Mouse (Mus musculus) T-helper 1 cell (primary cell): ENCODE data around the gene Arfgap3.
"Not testable (repeated sequence)": the region's sequence is repeated elsewhere in the genome, so short reads cannot be mapped to it uniquely, and the experiment has no call there.

ENCODE experiments used
- in situ Hi-C: fragments of 300-600 bp; cut with MboI, MseI; formaldehyde crosslinking; loops from one replicate; pipeline ENCODE4 v1.15.1; 2025; ENCODE audit warnings: high pct_unique_total_duplicates

Arfgap3 gene

DNA sequence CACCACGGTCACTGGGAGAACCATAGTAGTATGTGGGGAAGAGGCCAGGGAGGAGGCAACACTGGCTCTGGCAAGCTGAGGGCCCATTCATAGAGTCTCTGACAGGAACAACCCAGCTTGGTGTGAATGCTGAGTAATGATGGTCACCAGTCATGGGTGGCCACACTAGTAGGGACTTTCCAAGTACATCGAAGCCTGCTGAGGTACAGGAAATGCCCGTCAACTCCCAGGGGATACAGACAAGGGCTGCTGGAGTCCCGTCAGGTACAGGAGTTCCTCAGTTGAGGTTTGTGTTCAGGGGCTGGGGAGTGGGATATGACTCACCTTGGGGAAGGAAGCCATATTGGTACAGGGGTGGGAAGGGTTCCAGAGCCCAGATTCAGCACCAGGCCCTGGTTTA, 54.0 kb downstream of the Arfgap3 start:
- in situ Hi-C loops: no loop called here

- in situ Hi-C loops: no loop called here
Observed at GRCm38 (mm10) chr15:83294954-83295353, 55.1 kb downstream of the Arfgap3 start.

DNA sequence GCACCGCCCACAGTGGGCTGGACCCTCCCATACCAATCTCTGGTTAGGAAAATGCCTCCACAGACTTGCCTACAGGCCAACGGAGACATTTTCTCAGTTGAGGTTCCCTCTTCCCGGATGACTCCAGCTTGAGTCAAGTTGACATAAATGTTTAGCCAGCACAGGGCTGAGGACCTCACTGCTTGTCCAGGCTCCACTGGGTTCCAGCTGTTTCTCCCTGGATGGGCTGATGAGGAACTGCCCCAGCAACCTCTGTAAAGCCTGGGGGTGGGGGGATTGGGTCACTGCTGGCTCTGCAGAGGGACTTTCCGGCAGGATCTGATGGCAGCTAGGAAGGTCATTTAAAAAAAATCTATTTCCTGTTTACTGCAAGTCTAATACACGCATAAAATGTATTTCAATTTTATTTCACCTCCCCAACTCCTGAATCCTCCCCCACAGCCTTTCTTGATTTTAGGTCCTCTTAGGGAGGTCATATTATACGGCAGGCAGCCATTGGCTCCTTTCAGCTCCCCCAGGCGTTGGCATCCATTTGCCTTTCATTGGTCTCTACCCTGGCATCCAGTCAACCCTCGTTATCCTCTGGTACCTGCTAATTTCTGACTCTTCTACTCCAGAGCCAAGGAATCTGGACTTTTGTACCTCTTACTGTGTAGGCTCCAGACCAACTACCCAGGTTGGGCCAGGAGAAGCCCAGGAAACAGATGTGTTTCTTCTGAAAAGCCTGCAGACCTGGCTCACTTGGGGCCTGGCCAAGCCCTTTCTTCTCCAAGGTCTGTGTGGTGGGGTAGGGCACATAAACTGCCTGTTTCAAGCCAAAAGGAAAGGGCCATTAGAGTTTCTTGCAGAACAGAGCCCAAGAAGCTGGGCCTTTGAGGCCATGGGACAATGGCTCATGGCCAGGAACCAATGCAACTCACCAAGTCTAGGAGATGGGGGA, 56.1 kb downstream of the Arfgap3 start:
- in situ Hi-C loops: no loop called here

GRCm38 (mm10) chr15:83293144-83293543, 56.9 kb downstream of the Arfgap3 start:
- in situ Hi-C loops: no loop called here

GRCm38 (mm10) chr15:83292261-83293056, 57.6 kb downstream of the Arfgap3 start:
- in situ Hi-C loops: no loop called here

GRCm38 (mm10) chr15:83290899-83291298, 59.1 kb downstream of the Arfgap3 start:
- in situ Hi-C loops: no loop called here

- in situ Hi-C loops: no loop called here
Observed at GRCm38 (mm10) chr15:83284828-83285227, 65.2 kb downstream of the Arfgap3 start.

DNA sequence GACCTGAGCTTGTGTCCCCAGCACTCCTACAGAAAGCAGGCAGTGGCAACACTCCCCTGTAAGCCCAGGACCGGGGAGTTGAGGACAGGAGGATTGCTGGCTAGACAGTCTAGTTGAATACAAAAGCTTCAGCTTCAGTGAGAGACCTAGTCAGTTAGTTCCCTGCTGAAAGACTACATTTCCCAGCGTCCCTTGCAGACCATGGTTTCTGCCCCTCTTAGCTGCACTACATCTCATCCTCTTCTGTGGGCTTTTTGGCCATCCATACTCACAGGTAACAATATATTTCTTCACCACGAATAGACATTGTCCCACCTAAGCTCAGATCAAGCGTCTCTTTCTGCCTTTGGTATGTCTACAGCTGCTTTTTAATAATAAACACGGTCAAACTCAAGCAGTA, 67.7 kb downstream of the Arfgap3 start:
- in situ Hi-C loops: no loop called here

DNA sequence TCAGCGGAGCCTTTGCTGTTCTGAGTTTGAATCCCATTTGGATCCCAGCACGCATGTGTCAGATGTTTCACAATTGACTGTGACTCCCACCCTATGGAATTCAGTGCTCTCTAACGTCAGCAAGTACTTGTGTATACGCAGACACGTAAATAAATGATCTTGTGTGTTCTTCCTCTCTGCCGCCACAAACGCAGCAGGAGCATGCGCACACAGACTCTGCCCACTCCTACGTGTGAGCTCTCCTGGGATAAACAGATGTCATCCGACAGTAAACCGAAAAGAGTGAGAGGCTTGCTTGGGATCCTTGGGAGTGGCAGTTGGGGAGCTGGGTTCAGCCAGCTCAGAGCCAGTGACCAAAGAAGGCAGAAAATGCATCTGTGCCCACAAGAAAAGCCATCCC, 68.7 kb downstream of the Arfgap3 start:
- in situ Hi-C loops: no loop called here

GRCm38 (mm10) chr15:83278579-83278978, 71.5 kb downstream of the Arfgap3 start:
- in situ Hi-C loops: loop anchor here (10.0 kb wide), 1 partner anchor 836 kb away; no protein-coding TSS in a partner anchor

GRCm38 (mm10) chr15:83277451-83277850, 72.6 kb downstream of the Arfgap3 start:
- in situ Hi-C loops: loop anchor here (10.0 kb wide), 1 partner anchor 837 kb away; no protein-coding TSS in a partner anchor

DNA sequence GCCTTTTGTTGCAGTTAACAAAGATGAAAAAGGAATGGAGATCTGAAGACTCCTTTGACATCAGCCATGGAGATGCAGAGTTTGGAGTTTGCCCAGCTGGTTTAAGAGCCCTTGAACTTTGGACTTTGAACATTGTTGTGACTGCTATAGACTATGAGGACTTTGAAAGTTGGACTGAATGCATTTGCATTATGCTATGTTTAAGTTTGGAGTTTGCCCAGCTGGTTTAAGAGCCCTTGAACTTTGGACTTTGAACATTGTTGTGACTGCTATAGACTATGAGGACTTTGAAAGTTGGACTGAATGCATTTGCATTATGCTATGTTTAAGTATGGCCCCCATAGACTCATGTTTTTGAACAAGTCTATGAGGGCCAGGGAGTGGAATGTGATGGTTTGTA, 75.8 kb downstream of the Arfgap3 start:
- in situ Hi-C loops: loop anchor here (10.0 kb wide), 1 partner anchor 841 kb away; no protein-coding TSS in a partner anchor

DNA sequence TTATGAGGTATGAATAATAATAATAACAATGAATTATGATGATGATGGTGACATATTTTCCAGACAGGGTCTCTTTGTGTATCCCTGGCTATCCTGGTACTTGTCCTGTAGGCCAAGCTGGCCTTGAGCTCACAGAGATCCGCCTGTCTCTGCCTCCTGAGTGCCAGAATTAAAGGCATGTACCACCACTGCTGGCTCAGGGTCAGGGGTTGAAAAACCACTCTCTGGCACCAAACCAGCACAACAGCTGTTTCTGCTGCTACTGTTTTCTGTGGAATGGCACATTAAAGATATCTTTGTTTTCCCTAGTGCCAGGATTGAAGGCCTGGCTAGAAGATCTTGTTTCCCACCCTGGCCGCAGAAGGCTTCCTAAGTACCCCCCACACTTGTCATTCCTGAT, 77.0 kb downstream of the Arfgap3 start:
- in situ Hi-C loops: loop anchor here (10.0 kb wide), 1 partner anchor 842 kb away; no protein-coding TSS in a partner anchor

DNA sequence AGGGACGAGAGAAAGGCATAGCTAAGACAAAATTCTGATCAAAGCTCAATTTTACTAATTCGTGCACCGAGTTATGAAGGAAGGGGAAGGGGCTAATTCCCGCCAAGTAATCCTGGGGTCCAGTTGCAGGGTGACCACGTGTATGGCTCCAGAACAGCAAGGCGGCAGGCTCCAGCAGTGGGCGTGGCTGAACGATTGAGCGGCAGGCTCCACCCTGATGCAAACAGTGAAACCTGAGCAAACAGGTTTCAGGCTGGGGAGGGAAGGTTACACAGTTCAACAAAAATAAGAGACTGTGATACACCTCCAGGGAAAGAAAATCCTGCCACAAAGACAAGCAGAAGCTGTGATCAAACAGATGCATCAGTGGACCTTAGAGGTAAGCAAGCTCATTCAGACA, 78.8 kb downstream of the Arfgap3 start:
- in situ Hi-C loops: loop anchor here (10.0 kb wide), 1 partner anchor 844 kb away; no protein-coding TSS in a partner anchor

GRCm38 (mm10) chr15:83269985-83270384, 80.1 kb downstream of the Arfgap3 start:
- in situ Hi-C loops: loop anchor here (10.0 kb wide), 1 partner anchor 845 kb away; no protein-coding TSS in a partner anchor

GRCm38 (mm10) chr15:83268428-83268827, 81.6 kb downstream of the Arfgap3 start:
- in situ Hi-C loops: not testable (repeated sequence)

GRCm38 (mm10) chr15:83265269-83265668, 84.8 kb downstream of the Arfgap3 start:
- in situ Hi-C loops: no loop called here

DNA sequence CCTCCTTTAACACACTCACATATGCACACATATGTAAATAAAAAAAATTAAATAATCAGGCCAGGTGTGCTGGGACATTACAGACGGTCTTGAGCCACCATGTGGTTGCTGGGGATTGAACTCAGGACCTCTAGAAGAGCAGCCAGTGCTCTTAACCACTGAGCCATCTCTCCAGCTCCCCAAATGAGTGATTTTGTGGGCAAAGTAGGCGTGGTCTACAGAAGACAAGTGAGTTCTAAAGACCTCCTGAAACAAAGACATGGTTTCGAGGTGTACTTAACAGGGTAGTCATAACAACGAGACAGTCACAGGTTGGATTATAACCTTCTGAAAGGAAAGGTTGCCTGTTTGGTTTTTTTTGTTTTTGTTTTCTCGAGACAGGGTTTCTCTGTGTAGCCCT, 86.6 kb downstream of the Arfgap3 start:
- in situ Hi-C loops: no loop called here

- in situ Hi-C loops: no loop called here
Observed at GRCm38 (mm10) chr15:83257906-83258305, 92.1 kb downstream of the Arfgap3 start.

- in situ Hi-C loops: no loop called here
Observed at GRCm38 (mm10) chr15:83256491-83256890, 93.6 kb downstream of the Arfgap3 start.

DNA sequence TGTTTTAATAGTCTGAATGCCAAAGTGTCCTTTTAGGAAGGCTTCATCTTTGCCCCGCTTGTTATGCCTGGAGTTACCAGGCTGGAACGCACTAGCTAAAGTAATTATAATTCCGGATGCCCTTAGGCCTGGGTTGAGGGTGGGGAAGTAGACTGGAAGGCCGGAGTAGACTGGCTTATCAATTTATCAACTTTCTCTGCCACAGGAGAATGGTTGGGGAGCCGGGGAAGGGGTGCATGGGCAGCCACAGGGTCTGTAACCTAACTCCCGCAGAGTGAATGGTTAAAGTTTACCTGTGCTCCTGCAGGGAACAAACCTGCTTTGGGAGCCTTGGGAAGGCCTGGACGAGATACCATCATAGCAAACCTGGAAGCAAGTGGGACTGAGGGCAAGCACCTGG, 94.1 kb downstream of the Arfgap3 start:
- in situ Hi-C loops: no loop called here

DNA sequence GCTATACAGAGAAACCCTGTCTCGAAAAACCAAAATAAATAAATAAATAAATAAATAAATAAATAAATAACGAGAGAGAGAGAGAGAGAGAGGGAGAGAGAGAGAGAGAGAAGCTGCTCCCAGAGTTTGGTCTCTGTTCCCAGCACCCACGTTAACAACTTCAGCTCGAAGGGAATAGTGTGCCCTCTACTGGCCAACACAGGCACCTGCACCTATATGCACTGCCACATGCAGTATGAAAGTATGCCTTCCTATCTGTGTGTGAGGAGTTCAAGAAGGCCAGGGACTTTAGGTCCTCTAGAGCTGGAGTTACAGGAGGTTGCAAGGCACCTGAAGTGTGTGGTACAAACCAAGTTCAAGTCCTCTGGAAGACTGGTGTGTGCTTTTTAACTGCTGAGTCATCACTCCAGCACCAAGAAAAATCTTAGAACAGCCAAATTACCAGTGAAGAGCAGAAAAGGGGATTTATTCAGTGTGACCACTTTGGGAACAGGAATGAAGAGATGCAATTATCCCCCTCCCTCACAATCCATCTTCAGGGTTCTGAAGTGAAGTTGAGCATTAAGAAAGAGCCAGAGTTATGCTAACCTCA, 94.8 kb downstream of the Arfgap3 start:
- in situ Hi-C loops: no loop called here
